Mouse (Mus musculus) heart, postnatal 0 days (tissue): ENCODE results near the gene Kcnmb2.

Experiments
- CTCF ChIP-seq: IDR thresholded peaks from 2 replicates; pipeline ENCODE4 v1.5.1; 2016; ENCODE audit warnings: antibody characterized with exemption, control low read depth, low read depth
- EP300 ChIP-seq: IDR thresholded peaks from 2 replicates; pipeline ENCODE4 v1.6.1; 2016; ENCODE audit warnings: antibody characterized with exemption, low read depth

GRCm38 (mm10) chr3:31911690-31912089, 9.4 kb downstream of the Kcnmb2 start:
- TF ChIP-seq CTCF (no peak), EP300 (no peak)
